Mouse (Mus musculus) CH12.LX (cell line): ENCODE measurements around the gene Cnep1r1.

Source experiments
- CTCF ChIP-seq, 2 experiments: IDR thresholded peaks in 1 of 2; conservative IDR thresholded peaks in 1 of 2; 2 replicates each; pipeline ENCODE4 v1.5.1; 2011 to 2012; ENCODE audit warnings: low read depth in 2 of 2, low read length in 2 of 2, improper control_type of control experiment in 1 of 2, inconsistent platforms in 1 of 2, mild to moderate bottlenecking in 1 of 2, moderate library complexity in 1 of 2
- EP300 ChIP-seq: IDR thresholded peaks from 2 replicates; pipeline ENCODE4 v1.6.1; 2011; ENCODE audit warnings: low read length, improper control_type of control experiment
- POLR2A ChIP-seq: IDR thresholded peaks from 2 replicates; pipeline ENCODE4 v1.6.1; 2011; ENCODE audit warnings: low read depth, mild to moderate bottlenecking, improper control_type of control experiment, low read length
- USF1 ChIP-seq: IDR thresholded peaks from 2 replicates; pipeline ENCODE4 v1.6.1; 2014; ENCODE audit warnings: low read depth, mild to moderate bottlenecking, inconsistent platforms, low read length, improper control_type of control experiment

- no peak for TF ChIP-seq USF1
- no peak for TF ChIP-seq POLR2A
- TF ChIP-seq CTCF (conservative IDR thresholded peaks at IDR 0.05 in 1 of 2, IDR thresholded peaks at IDR 0.05 in 1 of 2; ENCODE audit: low read depth in 2 of 2, low read length in 2 of 2), result no peak
- TF ChIP-seq EP300, result no peak
Observed at GRCm38 (mm10) chr8:88129397-88129796, 10.8 kb downstream of the Cnep1r1 start.
